Mouse (Mus musculus): ENCODE results near the gene Psmd14.

Psmd14 gene

DNA sequence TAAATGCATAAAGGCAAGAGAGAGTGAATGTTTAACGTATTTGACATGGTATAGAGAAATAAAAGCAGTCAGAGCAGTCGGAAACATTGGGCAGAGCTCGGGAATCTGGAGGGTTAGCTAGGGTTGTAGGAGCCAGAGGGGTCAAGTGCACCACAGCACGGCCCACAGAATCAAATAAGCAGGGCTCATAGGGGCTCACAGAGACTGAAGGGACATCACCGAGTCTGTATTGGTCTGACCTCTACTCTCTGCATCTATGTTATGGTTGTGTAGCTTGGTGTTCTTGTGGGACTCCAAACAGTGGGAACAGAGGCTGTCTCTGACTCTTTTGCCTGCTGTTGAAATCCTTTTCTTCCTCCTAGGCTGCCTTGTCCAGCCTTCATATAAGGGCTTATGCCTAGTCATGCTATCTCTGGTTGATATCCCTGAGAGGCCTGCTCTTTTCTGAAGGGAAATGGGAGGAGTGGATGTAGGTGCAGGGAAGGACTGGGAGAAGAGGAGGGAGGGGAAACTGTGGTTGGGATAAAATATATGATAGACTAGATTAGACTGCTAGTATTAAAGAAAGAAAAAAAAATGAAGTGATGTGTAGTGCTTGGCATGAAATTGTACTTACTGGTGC is 47.9 kb downstream of the Psmd14 start:
- intact Hi-C loops (cut with DNase I): no loop called here

DNA sequence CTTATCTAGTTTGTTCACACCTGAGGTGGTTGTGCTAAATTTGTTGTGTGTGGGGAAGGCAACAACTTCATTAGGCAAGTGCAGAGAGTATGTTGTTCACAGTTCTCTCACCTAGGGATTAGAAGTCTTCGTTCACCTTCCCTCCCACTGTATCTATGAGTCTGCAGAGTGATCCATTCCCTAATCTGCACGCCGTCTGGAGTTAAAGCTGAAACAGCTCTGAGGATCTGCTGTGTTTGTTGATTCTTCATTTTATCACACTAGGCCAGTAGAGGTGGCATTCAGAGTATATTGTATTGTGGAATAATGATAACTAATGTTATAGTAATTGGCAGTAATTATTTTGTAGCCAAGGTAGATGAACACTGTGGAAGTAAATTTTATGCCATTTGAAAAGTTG is 48.5 kb downstream of the Psmd14 start:
- intact Hi-C loops (cut with DNase I): no loop called here

DNA sequence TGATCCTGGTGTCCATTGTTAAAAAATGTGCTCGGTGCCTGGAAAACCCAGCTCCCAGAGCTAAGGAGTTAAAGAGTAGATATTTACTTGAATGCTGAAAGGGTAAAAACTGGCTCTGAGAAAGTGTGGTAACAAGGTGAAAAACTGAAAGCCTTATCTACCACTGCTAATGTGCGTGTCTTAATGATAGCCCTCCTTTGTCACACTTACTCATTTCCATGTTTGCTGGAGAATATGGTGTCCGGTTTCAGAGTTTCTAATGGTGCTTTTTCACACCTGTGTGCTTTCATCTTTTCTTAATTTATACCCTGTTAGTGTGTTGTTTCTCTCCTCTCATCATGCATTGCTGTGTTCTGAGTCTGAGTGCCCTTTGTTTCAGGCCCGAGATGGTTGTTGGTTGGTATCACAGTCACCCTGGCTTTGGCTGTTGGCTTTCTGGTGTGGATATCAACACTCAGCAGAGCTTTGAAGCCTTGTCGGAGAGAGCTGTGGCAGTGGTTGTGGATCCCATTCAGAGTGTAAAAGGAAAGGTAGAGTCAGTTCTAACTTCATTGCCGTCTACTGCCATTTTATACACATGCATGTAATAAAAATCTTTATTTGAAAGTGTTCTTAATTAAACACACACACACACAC is 53.1 kb downstream of the Psmd14 start:
- intact Hi-C loops (cut with DNase I): no loop called here

DNA sequence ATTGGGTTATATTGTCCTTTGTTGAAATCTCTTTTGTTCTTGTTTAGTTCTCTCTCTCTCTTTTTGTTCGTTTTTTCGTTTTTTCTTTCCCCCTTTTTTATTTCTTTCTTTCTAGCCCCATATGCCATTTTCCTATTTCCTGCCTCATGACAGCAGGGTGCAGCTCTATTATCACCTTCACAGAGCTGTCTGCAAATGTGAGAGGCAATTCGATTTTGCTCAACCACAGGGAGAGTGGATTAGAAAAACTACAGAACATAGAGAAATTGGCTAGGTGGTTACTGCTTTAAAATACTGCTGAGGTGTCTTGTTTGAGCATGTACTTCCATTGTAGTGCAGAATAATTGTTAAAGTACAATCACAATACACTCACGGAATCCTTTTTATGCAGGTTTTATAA is 54.0 kb downstream of the Psmd14 start:
- intact Hi-C loops (cut with DNase I): no loop called here

DNA sequence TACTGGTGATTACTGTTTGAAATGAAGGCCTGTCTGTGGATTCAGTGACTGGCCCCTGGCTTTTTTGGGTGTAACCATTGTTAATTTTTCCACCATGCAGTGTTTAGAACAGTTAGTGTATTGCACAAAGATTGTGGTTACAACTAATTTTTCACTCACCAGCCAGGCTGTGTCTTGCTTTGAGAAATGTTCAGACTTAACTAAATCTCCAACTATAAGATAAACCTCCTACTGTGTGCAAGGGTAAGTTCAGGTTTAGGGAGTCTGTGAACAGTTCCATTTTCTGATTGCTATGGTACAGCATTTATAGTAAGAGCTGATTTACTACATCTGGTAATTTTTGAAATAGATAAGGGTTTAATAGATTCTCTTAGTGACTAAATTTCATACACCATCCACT is 69.3 kb downstream of the Psmd14 start:
- intact Hi-C loops (cut with DNase I): no loop called here

DNA sequence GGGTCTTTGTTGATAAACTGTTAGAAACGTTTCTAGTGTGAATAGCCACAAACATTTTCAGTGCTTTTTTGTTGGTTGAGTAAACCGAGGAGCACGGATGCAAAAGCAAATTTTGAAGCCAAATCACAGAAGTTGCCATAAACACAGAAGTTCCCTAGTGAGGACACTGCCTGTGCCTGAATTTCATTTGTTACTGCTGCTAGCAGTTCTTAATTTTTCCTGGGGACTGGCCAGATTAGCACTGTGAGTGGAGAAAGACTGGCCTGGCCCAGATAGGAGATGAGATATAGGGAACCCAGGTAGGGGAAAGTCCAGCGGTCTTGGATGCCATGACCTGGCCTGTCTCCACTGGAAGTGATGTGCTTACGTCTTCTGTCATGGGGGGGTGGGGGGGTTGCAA is 83.5 kb downstream of the Psmd14 start:
- intact Hi-C loops (cut with DNase I): no loop called here

DNA sequence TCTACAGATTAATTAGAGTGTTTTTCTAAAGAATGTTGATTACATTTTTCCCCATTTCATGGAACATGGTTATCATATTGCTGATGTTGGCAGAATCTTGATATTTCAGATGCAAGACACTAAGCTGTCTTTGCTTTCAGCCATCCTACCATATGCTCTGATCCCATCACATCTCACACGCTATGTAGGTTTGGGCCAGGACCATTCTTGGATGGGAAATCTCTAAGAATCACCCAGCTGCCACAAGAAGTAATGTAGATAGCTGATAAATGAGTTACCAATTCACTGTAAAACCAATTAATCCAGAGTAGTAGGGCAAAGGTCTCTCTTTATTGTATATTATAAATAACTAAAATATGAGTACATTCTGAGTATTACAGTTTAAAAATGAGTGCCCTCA is 86.6 kb downstream of the Psmd14 start:
- intact Hi-C loops (cut with DNase I): no loop called here

DNA sequence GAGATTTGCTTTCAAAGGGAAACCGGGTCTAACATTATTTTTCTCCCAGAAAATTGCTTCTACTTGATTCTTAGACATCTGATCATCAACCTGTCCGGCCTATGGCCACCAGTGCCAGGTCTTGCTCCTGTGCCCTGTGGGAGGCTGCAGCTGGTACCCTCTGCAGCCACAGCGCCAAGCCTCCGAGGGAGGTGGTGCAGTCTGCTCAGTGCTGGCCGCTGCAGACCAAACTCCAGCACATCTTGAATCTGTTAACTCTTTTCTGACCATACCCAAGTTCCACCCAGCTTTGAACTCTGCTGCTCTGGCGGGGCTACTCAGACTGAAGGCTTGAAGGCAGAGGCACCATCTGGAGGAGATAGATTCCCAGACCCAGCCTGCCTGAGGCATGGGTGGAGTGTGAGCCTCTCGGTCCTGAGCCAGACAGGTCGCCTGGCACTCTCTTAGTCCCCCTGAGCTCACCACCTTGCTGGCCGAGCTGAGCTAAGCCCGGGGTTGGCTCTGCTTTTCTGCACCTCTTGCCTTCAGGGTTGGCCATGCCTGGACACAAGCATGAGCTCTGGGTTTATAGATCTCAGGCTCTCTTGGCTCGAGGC is 91.3 kb downstream of the Psmd14 start, which contains the start of gene Tbr1:
Tbr1 (plus strand) TSS at position 275 of the 596 bp plus-strand sequence.
- intact Hi-C loops (cut with DNase I): no loop called here

DNA sequence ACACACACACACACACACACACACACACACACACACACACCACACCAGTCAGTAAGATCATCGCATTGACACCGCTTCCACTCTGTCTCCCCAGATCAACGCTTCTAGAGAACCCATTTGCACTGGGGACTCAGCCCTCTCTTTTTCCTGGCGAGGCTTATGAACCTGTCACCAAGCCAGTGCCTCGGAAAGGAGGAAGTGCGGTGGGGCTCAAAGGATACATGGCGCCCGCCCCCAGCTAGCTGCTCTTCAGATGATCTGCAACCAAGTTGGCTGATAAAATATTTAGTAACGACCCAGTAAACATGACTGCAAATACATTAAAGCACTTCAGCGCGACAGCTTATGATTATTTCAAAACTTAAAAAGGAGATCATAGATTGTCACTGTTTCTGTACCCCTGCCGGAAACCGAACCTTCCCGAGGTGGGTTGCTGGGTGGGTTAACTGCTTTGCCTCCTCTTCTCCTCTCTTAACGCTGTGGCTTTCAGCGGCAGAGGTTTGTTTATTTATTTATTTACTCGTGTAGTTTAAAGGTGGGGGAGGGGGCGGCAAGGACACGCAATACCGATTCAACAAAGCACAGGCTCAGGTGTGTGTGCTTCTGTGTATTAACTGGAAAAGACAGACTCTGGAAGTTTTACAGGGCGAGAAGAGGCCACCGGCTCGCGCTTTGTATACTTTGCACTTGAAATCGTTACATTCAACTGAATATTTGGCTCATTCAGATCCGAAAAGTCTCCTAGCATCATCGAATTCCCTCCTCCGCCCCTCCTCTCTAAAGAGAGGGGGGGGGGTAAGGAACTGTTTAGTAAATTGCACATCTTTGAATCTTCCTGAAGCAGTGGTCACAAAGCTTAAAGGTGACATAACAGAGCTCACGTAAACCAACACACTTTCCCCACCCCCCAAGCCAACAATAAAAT is 92.2 kb downstream of the Psmd14 start:
- intact Hi-C loops (cut with DNase I): no loop called here

DNA sequence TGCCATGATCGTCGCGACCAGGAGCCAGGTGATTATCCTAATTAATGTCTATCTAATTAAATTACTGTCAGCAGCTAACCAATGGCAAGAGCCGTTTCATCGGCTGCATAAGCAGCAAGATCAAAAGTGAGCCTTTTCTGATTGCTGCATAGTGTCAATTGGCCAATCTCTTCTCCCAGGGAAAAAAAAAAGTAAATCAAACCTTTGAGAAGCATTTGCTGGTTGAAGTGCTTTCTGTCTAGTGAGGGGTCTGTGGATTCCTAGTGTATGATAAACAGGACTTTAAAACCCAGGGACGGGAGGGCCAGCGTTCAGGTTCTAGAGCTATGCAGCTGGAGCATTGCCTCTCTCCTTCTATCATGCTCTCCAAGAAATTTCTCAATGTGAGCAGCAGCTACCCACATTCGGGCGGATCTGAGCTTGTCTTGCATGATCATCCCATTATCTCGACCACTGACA is 92.9 kb downstream of the Psmd14 start:
- intact Hi-C loops (cut with DNase I): no loop called here

DNA sequence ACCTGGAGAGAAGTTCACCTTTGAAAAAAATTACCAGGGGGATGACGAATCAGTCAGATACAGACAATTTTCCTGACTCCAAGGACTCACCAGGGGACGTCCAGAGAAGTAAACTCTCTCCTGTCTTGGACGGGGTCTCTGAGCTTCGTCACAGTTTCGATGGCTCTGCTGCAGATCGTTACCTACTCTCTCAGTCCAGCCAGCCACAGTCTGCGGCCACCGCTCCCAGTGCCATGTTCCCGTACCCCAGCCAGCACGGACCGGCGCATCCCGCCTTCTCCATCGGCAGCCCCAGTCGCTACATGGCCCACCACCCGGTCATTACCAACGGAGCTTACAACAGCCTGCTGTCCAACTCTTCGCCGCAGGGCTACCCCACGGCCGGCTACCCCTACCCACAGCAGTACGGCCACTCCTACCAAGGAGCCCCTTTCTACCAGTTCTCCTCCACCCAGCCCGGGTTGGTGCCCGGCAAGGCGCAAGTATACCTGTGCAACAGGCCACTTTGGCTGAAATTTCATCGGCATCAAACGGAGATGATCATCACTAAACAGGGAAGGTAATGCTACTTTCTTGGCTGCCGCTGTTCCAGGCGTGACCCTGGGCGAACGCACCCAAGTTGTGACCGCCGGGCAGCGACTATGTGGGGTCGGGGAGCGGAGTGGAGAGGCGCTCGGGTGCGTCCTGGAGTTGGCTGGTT is 93.5 kb downstream of the Psmd14 start:
- intact Hi-C loops (cut with DNase I): loop anchor here (5.0 kb wide), 1 partner anchor 143 kb away; no protein-coding TSS in a partner anchor

DNA sequence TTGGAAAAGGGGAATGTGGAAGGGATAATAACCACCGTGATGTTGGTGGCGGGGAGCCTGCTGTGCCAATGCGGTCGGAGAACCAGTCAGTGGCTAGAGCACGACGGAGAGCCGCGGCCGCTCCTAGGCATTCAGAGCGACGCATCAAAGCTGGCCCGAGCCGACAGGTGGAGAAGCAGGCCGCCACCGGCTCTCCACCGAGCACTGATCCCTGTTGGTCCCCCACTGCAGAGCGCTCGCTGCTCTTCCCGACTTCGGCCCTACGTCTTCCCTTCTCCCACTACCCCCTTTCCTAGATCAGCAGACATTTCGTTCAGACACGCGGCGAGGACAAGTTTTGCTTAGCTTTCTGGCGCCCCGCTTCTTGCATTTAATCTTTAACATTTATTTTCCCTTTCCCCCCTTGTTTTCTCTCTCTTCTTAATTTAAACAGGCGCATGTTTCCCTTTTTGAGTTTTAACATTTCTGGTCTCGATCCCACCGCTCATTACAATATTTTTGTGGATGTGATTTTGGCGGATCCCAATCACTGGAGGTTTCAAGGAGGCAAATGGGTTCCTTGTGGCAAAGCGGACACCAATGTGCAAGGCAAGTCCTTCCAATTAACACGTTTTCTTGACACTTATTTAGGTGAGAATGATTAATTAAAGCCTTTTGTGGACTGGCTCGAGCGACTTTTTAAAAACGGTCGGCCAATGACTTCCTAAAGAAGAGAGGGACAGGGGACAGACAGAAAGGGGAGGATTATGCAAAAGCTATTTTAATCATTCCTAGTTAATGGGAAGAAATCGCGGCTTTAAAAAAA is 94.2 kb downstream of the Psmd14 start:
- intact Hi-C loops (cut with DNase I): loop anchor here (5.0 kb wide), 1 partner anchor 143 kb away; no protein-coding TSS in a partner anchor

DNA sequence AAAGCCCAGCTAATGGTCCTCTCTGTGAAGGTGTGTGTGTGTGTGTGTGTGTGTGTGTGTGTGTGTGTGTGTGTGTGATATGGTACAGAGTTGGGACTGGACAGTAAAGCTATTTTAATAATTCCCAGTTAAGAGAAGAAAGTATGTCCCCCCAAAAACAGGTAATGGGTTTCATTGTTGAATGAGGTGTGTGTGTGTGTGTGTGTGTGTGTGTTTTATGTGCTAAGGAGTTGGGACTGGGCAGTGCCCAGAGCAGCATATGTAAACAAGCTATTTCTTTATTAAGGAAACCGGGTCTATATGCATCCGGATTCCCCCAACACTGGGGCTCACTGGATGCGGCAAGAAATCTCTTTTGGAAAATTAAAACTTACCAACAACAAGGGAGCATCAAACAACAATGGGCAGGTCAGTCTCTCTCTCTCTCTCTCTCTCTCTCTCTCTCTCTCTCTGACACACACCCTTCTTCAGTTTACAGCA is 94.9 kb downstream of the Psmd14 start:
- intact Hi-C loops (cut with DNase I): loop anchor here (5.0 kb wide), 1 partner anchor 144 kb away; no protein-coding TSS in a partner anchor

DNA sequence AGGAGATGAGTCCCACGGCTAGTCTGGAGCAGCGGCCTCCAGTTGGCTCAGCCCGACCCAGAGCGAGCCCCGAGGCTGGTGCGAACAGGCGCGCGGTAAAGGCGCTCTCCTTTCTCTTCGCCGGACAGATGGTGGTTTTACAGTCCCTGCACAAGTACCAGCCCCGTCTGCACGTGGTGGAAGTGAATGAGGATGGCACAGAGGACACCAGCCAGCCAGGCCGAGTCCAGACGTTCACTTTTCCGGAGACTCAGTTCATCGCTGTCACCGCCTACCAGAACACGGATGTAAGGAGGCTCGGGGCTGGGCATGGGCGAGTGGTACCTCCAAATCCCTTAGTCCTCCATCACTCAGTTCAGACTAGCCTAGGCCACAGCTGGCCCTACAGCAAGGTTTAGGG is 95.7 kb downstream of the Psmd14 start:
- intact Hi-C loops (cut with DNase I): loop anchor here (5.0 kb wide), 1 partner anchor 145 kb away; no protein-coding TSS in a partner anchor

DNA sequence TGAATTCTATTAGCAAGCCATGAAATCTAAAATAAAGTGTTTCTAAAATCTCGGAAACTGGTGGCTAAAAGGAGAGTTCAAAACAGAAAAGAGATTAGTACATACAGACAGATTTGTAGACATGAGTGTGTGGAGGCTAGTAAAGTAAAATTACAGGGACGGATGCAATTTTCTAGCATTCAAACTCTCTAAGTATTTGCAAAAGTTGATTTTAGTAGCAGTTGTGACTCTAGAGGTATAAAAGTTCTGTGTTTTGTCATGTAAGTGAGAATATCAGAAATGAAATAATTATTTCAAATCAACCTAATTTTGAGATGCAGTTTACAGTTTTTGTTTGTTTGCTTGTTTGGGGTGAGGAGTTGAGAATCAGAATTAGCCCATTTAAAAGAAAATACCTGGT is 96.3 kb downstream of the Psmd14 start:
- intact Hi-C loops (cut with DNase I): loop anchor here (5.0 kb wide), 1 partner anchor 145 kb away; no protein-coding TSS in a partner anchor

DNA sequence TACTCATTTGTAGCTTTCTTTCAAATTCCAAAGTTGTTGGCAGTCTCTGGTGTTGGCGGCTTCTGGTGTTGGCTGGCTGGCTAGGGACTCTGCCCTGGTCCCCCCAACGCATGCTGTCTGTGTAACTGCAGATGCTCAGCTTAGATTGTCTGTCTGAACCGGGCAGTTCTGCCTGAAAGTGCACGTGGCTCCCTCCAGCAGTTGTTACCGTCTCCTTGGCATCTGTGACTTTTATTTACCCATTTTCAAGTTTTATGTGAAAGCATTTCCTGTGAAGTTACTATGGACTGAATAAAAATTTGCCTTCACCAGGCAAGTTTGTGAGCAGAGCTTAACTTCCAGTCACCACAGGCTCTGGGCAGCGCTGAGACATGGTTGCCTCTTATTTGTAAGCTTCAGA is 97.3 kb downstream of the Psmd14 start:
- intact Hi-C loops (cut with DNase I): loop anchor here (5.0 kb wide), 1 partner anchor 146 kb away; no protein-coding TSS in a partner anchor

DNA sequence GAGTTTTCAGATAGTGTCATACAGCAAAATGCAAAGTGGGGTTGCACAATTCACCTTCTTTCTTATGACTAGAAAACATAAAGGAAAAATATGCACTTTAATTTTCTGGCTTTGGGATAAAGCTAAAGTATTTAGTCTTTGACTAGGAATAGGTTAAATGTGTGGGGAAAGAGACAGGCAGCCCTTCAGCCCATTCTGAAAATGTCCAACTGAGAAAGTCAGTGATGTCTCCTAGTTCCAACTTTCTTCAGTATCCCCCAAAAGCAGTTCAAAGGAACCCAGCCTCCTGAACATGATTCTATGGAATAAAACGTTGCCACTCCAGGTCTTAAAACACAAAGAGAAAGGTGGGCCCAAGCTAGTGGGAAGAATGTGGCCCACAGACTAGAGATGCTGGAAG is 97.9 kb downstream of the Psmd14 start:
- intact Hi-C loops (cut with DNase I): loop anchor here (5.0 kb wide), 1 partner anchor 147 kb away; no protein-coding TSS in a partner anchor

DNA sequence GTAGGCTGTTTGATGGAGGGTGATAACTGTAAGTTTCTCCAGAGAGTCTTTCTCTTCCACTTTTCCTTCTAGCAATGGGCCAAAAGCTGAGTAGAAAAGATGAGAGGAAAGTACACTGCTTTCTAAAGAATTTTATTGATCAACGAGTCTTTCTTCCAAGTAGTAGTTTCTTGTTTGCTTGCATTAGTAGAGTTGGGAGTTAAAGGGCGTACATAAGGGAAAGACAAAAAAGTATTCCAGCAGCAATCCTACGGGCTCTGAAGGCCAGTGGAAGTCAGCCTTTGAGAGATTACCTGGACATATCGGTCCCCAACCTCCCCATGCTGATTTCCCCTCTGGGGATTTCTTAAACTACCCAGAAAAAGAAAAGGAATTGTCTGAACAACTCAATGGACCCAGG is 99.3 kb downstream of the Psmd14 start:
- intact Hi-C loops (cut with DNase I): no loop called here

DNA sequence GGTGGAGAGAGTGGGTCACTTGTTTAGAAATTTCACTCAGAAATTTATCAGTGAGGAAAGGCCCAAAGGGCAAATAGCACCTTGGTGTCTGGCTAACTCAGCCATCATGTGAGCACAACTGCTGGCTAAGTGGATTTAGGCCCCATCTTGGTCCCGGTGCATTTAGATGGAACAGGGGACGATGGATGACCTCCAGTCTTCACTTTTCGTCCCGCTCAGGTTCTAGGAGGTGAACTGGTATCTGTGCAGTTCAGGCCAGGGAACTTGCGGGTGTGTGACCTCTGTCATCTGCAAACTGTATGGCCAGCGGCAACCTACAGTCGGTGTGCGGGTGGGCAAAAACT is 99.6 kb downstream of the Psmd14 start:
- intact Hi-C loops (cut with DNase I): no loop called here
